Mouse (Mus musculus): ENCODE data around the gene Smad5.

- TF ChIP-seq CTCF (IDR thresholded peaks at IDR 0.05 in 2 of 3, conservative IDR thresholded peaks at IDR 0.05 in 1 of 3; ENCODE audit: control insufficient read depth in 1 of 3, insufficient read depth in 1 of 3, low read depth in 2 of 3, low read length in 3 of 3, poor library complexity in 1 of 3, severe bottlenecking in 1 of 3) (no peak), POLR2A (IDR thresholded peaks at IDR 0.05; ENCODE audit: control insufficient read depth in 1 of 2, insufficient read depth in 1 of 2, low read depth in 1 of 2, low read length in 2 of 2, poor library complexity in 1 of 2) (no peak), USF1 (IDR thresholded peaks at IDR 0.05; ENCODE audit: low read depth, low read length) (no peak), SIN3A (IDR thresholded peaks at IDR 0.05; ENCODE audit: low read length) (no peak), EP300 (IDR thresholded peaks at IDR 0.05; ENCODE audit: low read depth in 1 of 2, low read length in 2 of 2) (no peak), JUND (IDR thresholded peaks at IDR 0.05; ENCODE audit: low read depth, low read length) (no peak), MAZ (IDR thresholded peaks at IDR 0.05; ENCODE audit: low read depth, low read length) (no peak), POLR2AphosphoS5 (IDR thresholded peaks at IDR 0.05; ENCODE audit: borderline replicate concordance, low read depth, low read length) (no peak), USF2 (IDR thresholded peaks at IDR 0.05; ENCODE audit: borderline replicate concordance in 1 of 2, insufficient read depth in 1 of 2, low read depth in 1 of 2, low read length in 2 of 2) (no peak), GATA1 (IDR thresholded peaks at IDR 0.05; ENCODE audit: low read depth, low read length) (no peak), MAFK (IDR thresholded peaks at IDR 0.05; ENCODE audit: borderline replicate concordance, low read depth, low read length) (no peak)
These were observed 1.8 kb downstream of the Smad5 start for GRCm38 (mm10) chr13:56704596-56704995.

All from MEL (cell line).